Mouse (Mus musculus): ENCODE measurements at regions not wholly inside any gene's neighbourhood (a gene's known extent, or its start where the extent isn't known, plus 50 kb on each side); places are given as distances from the start of the nearest gene placed in this dataset.

- no peak for DNase-seq (ENCODE audit: low read depth in 1 of 2, low spot score in 2 of 2)
These were observed 88.7 kb downstream of the Edn3 start for GRCm38 (mm10) chr2:174848981-174849681.

DNA sequence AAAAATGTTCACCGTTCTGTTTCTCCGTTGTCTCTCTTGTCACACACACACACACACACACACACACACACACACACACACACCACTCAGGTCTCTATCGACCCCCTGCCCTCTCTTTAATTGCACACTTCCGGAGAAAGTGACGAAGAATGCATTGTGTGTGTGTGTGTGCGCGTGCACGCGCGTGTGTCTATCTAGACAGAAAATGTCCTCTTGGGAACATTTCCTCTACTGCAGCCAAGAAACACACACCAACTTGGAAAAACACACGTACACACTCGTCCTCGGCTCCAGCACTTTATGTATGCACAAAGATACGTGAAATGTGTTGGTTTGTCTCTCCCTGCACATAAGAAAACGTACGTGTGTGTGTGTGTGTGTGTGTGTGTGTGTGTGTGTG lies 90.4 kb downstream of the Edn3 start:
- DNase-seq (ENCODE audit: low read depth in 1 of 2, low spot score in 2 of 2): no peak

GRCm38 (mm10) chr2:174851525-174852330 lies 91.3 kb downstream of the Edn3 start:
- no peak for DNase-seq (ENCODE audit: low read depth in 1 of 2, low spot score in 2 of 2)

GRCm38 (mm10) chr2:174853786-174854185 lies 93.4 kb downstream of the Edn3 start:
- DNase-seq (ENCODE audit: low read depth in 1 of 2, low spot score in 2 of 2): no peak

GRCm38 (mm10) chr2:174855548-174855947 lies 95.1 kb downstream of the Edn3 start:
- DNase-seq (ENCODE audit: low read depth in 1 of 2, low spot score in 2 of 2): no peak

GRCm38 (mm10) chr2:174856135-174856534 lies 95.7 kb downstream of the Edn3 start:
- no peak for DNase-seq (ENCODE audit: low read depth in 1 of 2, low spot score in 2 of 2)

GRCm38 (mm10) chr2:174858011-174858834 lies 97.8 kb downstream of the Edn3 start:
- no peak for DNase-seq (ENCODE audit: low read depth in 1 of 2, low spot score in 2 of 2)

GRCm38 (mm10) chr2:174858835-174859215 lies 98.4 kb downstream of the Edn3 start:
- no peak for DNase-seq (ENCODE audit: low read depth in 1 of 2, low spot score in 2 of 2)

- no peak for DNase-seq (ENCODE audit: low read depth in 1 of 2, low spot score in 2 of 2)
These were observed 99.1 kb downstream of the Edn3 start for GRCm38 (mm10) chr2:174859533-174859932.

- DNase-seq (ENCODE audit: low read depth in 1 of 2, low spot score in 2 of 2): no peak
These were observed 104.2 kb downstream of the Edn3 start for GRCm38 (mm10) chr2:174864657-174865056.

DNA sequence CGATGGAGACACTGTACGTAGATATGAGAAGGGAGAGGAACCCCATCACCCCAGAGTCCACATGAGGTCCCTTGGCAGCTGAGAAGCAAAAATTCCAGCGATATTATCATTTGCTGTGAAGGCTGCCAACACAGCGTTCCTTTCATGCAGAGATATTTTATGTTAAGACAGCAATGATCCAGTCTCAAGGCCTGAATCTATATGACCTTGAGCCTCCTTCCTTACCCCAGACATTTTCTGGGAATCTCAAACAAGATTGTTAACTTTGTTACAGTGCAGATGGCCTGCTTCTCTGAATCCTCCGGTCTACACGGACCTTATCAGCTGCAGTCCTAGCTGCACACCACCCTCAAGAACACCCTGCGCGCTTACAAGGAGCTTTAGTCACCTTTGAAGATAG lies 106.1 kb downstream of the Edn3 start:
- DNase-seq (ENCODE audit: low read depth in 1 of 2, low spot score in 2 of 2): no peak

GRCm38 (mm10) chr2:174867397-174867796 lies 107.0 kb downstream of the Edn3 start:
- DNase-seq (ENCODE audit: low read depth in 1 of 2, low spot score in 2 of 2): no peak

- DNase-seq (ENCODE audit: low read depth in 1 of 2, low spot score in 2 of 2): no peak
These were observed 107.8 kb downstream of the Edn3 start for GRCm38 (mm10) chr2:174868186-174868585.

GRCm38 (mm10) chr2:174868743-174869369 lies 108.4 kb downstream of the Edn3 start:
- no peak for DNase-seq (ENCODE audit: low read depth in 1 of 2, low spot score in 2 of 2)

- no peak for DNase-seq (ENCODE audit: low read depth in 1 of 2, low spot score in 2 of 2)
These were observed 109.9 kb downstream of the Edn3 start for GRCm38 (mm10) chr2:174870284-174870683.

DNA sequence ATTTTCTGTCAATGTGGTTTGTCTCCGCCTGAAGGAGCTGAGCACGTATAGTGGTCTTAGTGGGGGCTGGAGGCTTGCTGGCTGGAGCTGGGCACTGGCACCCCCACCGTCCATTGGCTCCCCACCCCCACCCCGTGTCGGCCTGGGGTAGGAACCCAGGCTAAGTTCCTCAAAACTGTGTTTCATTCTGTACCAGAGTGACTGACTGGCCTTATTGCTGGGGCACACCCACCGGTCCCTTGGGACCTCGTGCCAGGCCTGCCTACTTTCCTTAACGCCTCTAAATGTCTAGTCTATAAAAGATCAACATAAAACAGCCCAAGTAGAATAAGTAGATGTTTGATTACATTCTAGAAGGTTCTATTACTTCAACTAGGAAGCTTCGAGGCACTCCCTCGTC lies 110.8 kb downstream of the Edn3 start:
- no peak for DNase-seq (ENCODE audit: low read depth in 1 of 2, low spot score in 2 of 2)

- no peak for DNase-seq (ENCODE audit: low read depth in 1 of 2, low spot score in 2 of 2)
These were observed 111.4 kb downstream of the Edn3 start for GRCm38 (mm10) chr2:174871844-174872243.

DNA sequence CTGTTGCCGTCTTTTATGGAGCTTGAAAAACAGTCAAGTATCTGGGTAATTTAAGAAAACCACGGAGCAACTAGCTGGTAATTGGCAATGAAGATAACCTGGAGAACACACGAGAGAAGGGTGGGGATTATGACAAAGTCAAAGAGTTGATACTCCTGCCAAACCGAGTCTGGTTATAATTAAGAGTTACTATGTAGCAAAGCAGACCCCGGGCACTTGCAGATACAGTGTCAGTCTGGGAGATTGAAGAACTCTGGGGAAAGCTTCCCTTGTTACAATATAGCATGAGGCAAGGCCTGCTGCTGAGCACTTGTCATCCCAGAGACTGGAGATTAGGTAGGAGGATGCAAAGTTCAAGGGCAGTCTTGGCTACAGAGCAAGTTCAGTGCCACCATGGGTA lies 116.5 kb downstream of the Edn3 start:
- DNase-seq (ENCODE audit: low read depth in 1 of 2, low spot score in 2 of 2): no peak

DNA sequence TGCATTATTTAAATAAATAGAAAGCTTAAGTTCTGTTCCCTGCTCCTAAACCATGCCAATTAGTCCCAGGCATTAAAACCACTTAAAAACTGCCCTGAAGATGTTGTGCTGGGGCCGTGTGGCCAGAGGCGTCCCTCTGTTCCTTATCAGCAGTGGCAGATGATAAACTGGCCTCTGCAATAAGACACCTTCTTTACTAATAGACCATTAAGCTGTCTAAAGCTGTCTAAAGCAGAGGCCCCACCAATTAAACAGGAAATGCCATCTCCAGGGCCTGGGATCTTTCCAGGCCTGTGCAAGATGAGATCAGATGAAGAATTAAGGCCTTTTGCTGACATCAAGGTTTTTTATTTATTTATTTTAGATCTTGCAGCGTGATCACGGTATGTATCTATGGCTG lies 118.6 kb downstream of the Edn3 start:
- DNase-seq (ENCODE audit: low read depth in 1 of 2, low spot score in 2 of 2): no peak

GRCm38 (mm10) chr2:174880659-174881058 lies 120.2 kb downstream of the Edn3 start:
- DNase-seq (ENCODE audit: low read depth in 1 of 2, low spot score in 2 of 2): no peak
